Mouse (Mus musculus) olfactory bulb, adult 2 months (tissue): ENCODE measurements at regions not wholly inside any gene's neighbourhood (a gene's known extent, or its start where the extent isn't known, plus 50 kb on each side); places are given as distances from the start of the nearest gene placed in this dataset.

ENCODE experiments used
- CTCF ChIP-seq: fragments of 200-500 bp; IDR thresholded peaks from 2 replicates; pipeline ENCODE4 v1.5.1; 2012; ENCODE audit warnings: low read depth, mild to moderate bottlenecking, low read length, moderate library complexity; ENCODE audit not compliant: insufficient read depth
- POLR2A ChIP-seq: fragments of 200-500 bp; IDR thresholded peaks from 2 replicates; pipeline ENCODE4 v1.6.1; 2012; ENCODE audit warnings: mild to moderate bottlenecking, low read depth, low read length, moderate library complexity; ENCODE audit not compliant: insufficient read depth

- TF ChIP-seq CTCF = no peak
- TF ChIP-seq POLR2A = no peak
These were observed 336.3 kb upstream of the Adgrl2 start for GRCm38 (mm10) chr3:149326664-149327063.
